Mouse (Mus musculus) hindbrain, postnatal 0 days (tissue): ENCODE data around the gene Ralgps2. TPM values are rescaled to one million over a fixed set of nuclear protein-coding genes. Genes with fewer than 3 reads are reported as not detected.

Experiments used
- ATAC-seq: fragments of 200-750 bp; cut with Nextera tagmentation; 2 replicates; pipeline ENCODE4 v1.8.0; 2017; ENCODE audit warnings: mild to moderate bottlenecking, moderate TSS enrichment, moderate library complexity
- DNase-seq: peaks from one replicate; pipeline ENCODE4 v3.0.0-alpha.2; 2015; ENCODE audit warnings: low spot score
- H3K27ac ChIP-seq: fragments of 300-500 bp; sonication (generic); 2 replicates; pipeline ENCODE4 v1.5.1; 2014; ENCODE audit warnings: mild to moderate bottlenecking
- H3K27me3 ChIP-seq: fragments of 300-500 bp; sonication (generic); 2 replicates; pipeline ENCODE4 v1.6.1; 2014; ENCODE audit warnings: low read length, mixed read lengths; ENCODE audit not compliant: insufficient read depth
- H3K36me3 ChIP-seq: fragments of 300-500 bp; sonication (generic); 2 replicates; pipeline ENCODE4 v1.6.1; 2014; ENCODE audit warnings: low read length, mixed read lengths; ENCODE audit not compliant: insufficient read depth
- H3K4me1 ChIP-seq: fragments of 300-500 bp; sonication (generic); 2 replicates; pipeline ENCODE4 v1.6.1; 2014; ENCODE audit warnings: antibody characterized with exemption, low read length, mixed read lengths; ENCODE audit not compliant: insufficient read depth
- H3K4me2 ChIP-seq: fragments of 300-500 bp; sonication (generic); 2 replicates; pipeline ENCODE4 v1.6.1; 2014; ENCODE audit warnings: low read depth, mild to moderate bottlenecking, low read length, moderate library complexity, mixed read lengths
- H3K4me3 ChIP-seq: fragments of 300-500 bp; sonication (generic); 2 replicates; pipeline ENCODE4 v1.5.1; 2014; ENCODE audit warnings: low read length
- H3K9ac ChIP-seq: fragments of 300-500 bp; sonication (generic); replicated peaks from 2 replicates; pipeline ENCODE4 v1.6.1; 2014; ENCODE audit warnings: mild to moderate bottlenecking, low read length, moderate library complexity, mixed read lengths
- H3K9me3 ChIP-seq: fragments of 300-500 bp; sonication (generic); 2 replicates; pipeline ENCODE4 v1.6.1; 2016; ENCODE audit warnings: low read length, mixed read lengths
- CTCF ChIP-seq: IDR thresholded peaks from 2 replicates; pipeline ENCODE4 v1.5.1; 2016; ENCODE audit warnings: antibody characterized with exemption, control low read depth, low read depth
- WGBS: fragments of 180-500 bp; shearing (Covaris S2); extraction: QIAGEN DNeasy Blood & Tissue Kit; methylation state at CpG from one replicate; pipeline ENCODE4 v1.1.7; 2014; 5-methylcytosine and 5-hydroxymethylcytosine counted together
- polyA plus RNA-seq: library from polyadenylated mRNA; unstranded; fragments of >200 nt; fragmentation: Nextera tagmentation; extraction: Ambion mirVana; gene quantifications from 2 replicates; pipeline ENCODE4 v1.2.1, GENCODE M21; 2015
- total RNA-seq: library from RNA; depleted of rRNA; stranded (reverse); fragments of >200 nt; gene quantifications from 2 replicates; pipeline ENCODE4 v1.2.3, GENCODE M21; 2014; rRNA removed

The Ralgps2 gene
- total and polyA plus RNA-seq, 2 experiments from 2014 or later = 52.8 to 70.1 TPM

DNA sequence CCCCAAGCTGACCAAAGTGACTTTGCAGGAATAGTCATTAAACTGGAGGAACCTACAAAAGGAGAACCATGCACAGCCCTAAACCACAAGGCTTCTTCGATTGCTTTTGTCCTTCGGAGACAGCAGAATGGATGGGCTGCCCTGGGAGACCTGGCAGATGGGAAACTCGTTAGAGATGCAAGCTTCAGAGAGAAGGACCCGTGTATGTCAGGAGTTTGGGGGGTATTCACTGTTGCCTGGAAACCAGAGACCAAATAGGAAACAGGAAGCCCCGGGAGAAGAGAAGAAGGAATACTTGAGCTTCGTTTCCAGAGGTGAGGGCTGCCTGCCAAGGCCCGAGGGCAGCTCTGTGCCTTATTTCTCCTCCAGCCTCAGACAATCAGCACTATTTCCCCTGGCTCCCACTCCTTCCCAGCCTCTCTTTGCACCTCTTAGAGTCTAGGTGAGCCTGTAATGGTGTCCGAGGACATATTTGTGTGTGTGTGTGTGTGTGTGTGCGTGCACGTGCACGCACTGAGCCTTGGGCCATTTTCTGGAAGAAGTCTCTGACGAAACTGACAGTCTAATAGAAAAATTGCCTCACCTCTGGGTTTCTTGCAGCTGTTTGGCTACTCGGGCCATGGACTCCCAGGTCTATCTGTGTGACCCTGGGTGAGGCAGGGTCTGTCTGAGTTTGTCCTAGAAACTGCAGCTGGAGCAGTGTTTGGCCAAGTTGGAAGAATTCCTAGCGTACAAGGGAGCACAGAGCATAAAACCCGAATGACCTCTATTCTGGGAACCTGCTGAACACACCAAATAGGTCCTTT is 184.6 kb downstream of the Ralgps2 start:
- WGBS = 28% methylated on average over 15 of the region's 15 CpGs
- Histone ChIP-seq H3K9ac (0 out of 2 replicates have a peak overlapping the region, but pooled peaks have one; percentile 24), H3K4me2 (peak overlapping the region; percentile 31; the same call in 1 of the 2 replicates), H3K36me3 (no peaks in the 10 kb centered on the region), H3K27ac (peak overlapping the region; percentile 45; the same call in 1 of the 2 replicates), H3K4me1 (peaks cover 11% of the 10 kb centered on the region), H3K9me3 (no peaks in the 10 kb centered on the region), H3K4me3 (no peak overlapping the region), H3K27me3 (no peaks in the 10 kb centered on the region)
- no peak for TF ChIP-seq CTCF
- DNase-seq (peak; percentile 77), ATAC-seq (peak; percentile 81)

Other genes starting within 250 kb of the Ralgps2 start
- gene Fam20b, start 220.5 kb downstream of the Ralgps2 start, total RNA-seq = 53.7 TPM in 2 replicates
- gene Fam20b, start 220.5 kb downstream of the Ralgps2 start, polyA plus RNA-seq = 27.7 and 29.6 TPM in 2 replicates
- gene Angptl1, start 101.1 kb downstream of the Ralgps2 start, total RNA-seq = 1.4 and 1.5 TPM in 2 replicates
- 1.0 and 1.3 TPM in 2 replicates for gene Angptl1, start 101.1 kb downstream of the Ralgps2 start, polyA plus RNA-seq
- not detected in 2 replicates for gene Tex35, start 169.1 kb upstream of the Ralgps2 start, total RNA-seq
- gene Tex35, start 169.1 kb upstream of the Ralgps2 start, polyA plus RNA-seq = not detected in 2 replicates